Mouse (Mus musculus) cerebellum, adult 9-11 months (tissue): ENCODE data around the gene Dusp22.

Experiments used
- DNase-seq: peaks from one replicate; pipeline ENCODE4 v3.0.0; 2022

Gene Dusp22

DNA sequence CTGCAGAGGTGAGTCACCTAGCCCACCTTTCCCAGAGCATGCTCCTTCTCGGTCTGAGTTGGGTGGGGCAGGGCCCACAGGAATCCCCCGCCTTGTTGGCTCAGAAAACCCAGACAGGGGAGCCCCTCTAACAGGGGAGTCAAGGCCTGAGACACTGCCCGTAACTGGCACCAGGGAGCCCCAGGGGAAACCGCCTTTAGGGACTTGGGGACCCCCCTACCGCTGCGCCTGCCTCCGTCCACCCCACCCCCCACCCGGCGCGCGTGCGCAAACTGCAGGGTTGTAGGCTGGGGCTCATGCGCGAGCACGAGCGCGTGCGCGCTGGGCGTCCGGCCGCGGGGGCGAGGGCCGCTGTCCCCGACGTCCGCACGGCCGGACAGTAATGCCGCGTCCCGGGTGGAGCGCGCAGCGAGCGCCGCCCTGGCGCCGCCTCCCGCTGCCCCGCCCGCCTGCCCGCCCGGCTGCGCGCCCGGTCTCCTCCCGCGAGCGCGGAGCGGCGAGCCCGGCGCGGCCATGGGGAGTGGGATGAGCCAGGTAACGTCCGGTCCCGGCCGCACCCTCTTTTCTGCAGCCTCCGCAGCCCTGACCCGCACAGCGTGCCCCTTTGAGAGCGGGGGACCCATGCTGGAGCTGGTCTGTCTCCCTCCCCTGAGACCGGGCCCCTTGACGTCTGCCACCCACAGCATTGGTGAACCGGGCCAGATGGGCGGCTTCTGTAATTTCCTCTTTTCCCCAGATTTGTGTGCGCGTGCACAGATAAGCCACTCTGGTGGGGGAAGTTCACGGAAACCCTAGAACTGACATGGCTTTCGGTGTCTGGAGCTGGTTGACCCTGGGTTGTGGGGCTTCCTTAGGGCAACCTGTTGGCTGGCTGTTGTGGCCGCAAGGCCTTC lies at the start of gene Dusp22:
TSS of gene Dusp22 (plus strand) at position 387 of the 893 bp plus-strand sequence.
- peak; percentile 92 for DNase-seq

DNA sequence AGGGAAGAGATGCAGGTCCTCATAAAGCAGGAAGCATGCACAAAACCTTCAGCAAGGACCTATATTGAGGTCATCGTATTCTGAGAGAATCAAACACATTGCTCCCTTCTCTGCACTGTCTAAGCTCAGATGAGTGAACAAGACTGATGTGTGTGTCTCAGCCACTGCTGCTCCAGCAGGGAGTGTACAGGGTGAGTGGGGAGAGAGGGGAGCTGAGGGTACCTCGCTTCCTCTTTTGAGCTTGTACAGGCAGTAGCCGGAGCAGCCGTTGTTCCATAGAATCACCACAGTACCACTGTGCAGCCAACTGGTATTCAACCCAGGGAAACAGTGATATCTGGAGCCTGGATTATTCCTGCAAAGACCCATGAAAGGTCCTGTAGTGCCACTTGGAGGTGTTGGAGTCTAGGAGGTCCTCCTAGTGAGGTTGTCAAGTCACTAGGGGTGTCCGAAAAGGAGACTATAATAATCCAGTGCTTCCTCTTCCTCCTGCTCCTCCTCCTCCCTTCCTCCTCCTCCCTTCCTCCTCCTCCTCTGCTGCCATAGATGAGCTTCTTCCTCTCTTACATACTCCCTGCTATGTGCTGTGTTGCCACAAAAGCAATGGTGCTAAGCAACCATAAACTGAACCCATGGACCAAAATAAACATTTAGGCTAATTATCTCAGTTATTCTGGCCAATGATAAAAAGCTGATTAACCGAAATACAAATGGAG lies 47.6 kb upstream of the Dusp22 start:
- DNase-seq, result no peak

DNA sequence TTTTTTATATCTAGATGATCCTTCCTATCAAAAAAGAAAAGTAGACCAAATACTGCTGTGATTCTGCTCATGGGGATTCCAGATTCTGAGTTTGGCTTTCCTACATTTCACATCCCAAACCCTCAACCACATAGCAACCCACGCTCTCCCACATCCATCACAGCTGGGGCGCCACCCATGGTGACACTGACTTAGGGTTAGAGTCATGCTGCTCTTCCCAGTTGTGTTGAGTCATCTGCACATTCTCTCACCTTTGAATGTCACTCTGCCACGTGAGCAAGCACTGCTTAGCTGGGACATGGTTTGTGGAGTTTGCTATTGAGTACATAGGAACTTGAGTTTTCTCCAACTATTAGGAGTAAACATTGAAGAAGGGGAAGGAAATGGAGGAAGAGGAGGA lies 40.1 kb upstream of the Dusp22 start:
- DNase-seq, result no peak

DNA sequence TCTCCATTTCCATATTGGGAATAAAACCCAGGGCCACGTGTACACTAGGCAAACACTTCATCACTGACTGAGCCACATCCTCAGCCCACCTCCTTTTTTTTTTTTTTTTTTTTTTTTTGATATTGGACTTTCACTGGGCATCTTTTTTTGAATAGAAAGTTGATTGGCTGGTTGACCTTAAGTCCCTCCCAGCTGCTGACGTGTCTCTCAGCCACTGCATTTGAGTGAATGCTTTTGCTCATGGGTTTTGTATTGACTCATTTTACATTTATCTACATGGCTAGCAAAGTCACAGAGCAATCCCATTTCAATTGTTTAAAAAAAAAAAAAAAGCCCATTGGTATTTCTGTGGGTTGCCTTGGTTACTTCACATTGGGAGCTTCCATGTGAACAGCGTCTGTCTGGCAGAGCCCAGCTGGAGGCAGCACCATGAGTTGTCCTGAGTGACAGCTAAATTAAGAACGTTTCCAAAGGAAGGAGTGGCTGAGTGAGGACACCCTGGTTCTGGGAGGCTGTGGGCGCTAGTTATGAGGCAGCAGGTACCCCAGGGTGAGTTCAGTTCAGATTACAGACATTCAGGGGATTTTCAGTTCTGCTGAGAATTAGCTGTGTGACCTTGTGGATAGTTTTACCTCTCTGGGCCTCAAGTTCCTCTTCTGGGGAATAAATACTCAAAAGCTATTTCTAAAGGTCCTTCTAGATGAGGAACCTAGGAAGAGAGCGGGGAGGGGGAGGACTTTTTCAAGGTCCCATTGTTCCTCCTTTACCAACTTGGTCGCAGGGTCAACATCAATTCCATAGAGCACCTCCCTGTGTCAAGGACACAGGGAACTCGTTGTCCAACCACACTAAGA lies 31.4 kb upstream of the Dusp22 start:
- DNase-seq, result no peak

DNA sequence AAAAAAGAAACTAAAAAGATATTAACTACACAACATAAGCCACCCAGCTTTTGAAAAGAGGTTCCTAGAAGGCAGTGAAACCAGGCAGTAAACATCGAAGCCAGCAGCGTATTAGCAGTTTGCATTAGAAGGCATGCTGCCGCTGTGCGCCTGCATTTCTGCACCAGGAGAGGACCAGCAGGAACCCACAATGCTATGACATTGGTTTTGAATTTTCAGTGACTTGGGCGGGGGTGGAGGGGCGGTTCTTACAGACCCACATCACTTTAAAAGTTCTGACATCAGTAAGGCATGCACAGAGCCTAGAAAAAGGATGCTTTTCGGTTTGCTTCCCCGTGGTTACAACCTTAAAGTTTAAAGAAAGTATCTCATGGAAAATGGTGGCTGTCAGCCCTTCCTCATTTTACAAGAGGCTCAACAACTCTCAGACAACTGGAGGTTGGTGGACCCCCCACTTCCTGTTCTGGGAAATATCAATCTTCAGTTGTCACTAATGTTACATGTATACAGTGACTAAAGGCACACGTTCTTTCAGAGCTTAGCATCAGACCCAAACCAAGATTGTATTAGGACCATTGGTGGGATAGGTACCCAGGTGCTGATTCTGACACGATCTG lies 29.9 kb upstream of the Dusp22 start:
- DNase-seq, result no peak

DNA sequence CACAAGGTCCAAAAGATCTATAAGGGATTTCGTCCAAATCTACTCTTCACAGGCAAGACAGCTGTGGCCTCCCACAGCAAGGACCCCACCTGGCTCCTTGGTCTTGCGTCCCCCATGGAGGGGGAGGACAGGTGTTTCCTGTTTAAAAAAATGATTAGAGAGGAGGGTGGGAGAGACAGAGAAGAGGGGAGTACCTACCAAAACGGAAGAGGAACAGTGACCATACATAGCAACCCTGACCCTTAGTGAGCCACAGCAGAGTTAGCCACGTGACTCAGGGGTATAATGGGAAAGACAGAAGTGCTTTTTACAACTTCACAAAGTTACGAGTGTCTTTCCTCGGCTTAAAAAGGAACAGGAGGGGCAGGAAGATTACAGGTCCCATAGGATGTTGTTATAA lies 26.8 kb upstream of the Dusp22 start:
- no peak for DNase-seq

DNA sequence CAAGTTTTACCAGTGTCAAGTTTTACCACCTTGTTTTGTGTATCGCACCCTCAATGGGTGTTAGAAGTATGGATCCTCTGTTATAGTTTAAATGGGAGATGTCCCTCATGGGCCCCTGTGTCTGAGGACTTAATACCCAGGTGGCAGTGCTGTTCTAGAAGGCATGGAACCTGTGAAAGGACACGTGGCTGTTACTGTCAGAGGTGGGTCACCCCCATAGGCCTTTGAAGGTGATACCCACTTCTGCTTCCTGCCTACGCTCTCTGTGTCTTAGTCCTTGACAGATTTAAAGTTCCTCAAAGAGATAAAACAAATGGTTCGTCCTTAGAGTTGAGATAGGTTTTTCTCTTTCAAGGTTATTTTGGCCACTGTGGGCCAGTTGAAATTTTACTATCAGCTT lies 23.3 kb upstream of the Dusp22 start:
- no peak for DNase-seq

DNA sequence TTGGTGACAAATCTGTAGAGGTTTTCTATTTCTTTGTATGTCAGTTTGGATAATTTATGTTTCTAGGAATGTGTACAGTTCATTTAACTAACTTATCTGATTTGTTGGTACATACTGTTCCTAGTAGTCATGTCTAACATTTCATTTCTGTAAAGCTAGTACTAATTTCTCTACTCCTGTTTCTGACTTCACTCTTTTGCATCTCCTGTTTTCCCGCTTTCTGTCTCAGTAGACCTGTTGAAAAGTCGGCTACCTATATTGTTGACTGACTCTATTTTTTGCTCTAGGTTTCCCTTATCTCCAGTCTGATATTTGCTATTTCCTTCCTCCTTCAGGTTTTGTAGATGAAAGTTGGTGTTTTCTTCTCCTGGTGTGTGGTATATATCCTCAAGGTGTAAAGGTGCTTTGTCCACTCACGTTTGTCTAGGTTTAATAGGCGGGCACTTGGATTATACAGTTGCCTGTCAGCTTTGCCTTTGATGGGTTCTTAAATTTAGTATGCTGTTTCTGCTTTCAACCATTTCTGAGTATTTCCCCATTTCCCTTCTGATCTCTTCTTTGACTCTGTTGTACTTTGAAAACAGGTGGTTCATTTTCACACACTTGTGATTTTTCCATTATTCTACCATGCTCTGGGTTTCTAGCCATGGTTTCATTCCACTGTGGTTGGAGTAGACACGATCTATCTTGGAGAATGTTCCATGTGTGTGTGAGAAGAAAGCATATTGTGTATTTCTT lies 21.3 kb upstream of the Dusp22 start:
- DNase-seq, result no peak

DNA sequence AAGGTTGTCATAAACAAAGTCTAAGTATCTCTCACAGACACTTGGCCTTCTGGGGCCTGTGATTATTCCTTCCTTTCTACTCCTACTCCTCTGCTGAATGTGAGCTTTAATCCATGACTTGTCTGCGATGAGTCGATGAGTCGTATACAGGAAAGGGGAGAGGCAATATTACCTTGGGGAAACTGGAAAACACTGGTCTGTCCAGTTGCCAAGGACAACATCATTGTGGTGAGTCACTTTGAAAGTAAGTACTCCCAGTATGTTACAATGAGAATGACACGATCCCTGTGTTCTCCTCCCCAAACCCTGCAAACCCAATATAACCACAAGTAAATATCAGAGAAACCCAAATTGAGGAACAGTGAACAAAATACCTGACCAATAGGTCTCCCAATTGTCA lies 17.7 kb upstream of the Dusp22 start:
- no peak for DNase-seq

DNA sequence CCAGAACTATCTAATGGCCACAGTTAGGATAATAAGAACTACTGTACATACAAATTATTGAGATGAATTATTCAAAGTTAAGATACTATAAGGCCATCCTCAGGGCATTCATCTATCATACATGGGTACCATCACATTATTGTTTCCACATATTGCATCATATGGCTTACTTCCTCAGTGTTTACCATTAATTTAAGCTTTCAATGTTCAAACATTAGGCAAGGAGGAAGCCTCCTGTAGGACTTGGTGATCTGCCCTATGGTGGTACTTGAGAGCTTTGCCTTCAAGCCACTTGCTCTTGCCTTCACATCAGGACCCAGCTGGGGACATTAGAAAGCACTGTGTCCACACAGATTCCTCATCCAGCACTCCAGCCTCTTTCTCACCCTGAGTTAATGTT lies 11.3 kb upstream of the Dusp22 start:
- no peak for DNase-seq

DNA sequence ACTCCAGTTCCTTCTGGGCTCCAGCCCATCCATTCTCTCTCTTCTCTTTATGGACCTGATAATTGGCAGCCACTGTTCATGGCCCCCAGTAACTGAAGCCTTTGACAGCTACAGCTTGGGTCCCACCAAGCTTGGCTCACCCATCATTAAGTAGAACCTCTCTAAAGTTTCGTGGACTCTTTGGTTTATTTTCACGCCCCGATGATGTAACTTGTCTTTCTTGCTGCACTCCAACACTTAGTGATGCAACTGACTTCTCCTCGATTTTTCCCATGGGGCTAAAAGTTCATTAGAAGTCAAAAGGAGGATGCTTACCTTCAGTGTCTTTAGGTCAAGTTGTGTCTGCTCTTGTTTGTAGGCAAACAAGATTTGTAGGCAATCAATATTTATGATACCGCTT lies 10.6 kb upstream of the Dusp22 start:
- no peak for DNase-seq

DNA sequence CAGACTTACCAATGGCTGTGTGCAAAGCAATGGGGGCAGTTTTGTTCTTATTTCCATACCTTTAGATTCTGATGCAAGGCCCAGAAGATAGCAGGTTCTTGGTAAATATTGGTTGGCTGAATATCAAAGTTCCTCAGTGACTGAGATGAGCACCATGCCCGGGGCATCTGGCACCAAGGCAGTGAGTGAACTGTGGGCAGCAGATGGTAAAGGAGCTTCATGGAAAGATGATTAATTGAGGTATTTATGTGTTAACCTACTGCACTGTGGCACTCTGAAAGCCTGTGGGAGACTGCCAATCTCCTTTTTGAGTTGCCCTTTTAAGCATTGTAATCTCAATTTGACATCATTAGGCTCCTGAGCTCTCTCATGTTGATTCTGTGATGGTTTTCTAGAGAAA lies 9.1 kb upstream of the Dusp22 start:
- DNase-seq, result peak; percentile 8

DNA sequence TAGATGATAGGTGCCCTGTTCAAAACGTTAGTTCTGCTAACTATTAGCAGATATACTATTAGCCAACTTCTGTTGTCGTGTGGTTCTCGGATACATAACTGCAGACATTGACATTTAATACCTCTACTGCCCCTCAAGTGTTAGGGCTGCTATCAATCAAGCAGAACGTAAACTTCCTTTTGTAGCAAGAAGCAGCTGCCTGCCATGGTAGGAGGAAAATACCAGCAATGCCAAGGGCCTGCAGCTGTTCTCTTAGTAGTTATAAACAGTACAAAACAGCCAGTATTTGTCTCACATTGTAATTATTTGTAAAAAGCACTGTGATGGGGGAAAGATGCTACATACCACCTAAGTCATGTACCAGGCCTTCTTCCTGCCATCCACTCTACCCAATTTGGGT lies 6.7 kb upstream of the Dusp22 start:
- no peak for DNase-seq

DNA sequence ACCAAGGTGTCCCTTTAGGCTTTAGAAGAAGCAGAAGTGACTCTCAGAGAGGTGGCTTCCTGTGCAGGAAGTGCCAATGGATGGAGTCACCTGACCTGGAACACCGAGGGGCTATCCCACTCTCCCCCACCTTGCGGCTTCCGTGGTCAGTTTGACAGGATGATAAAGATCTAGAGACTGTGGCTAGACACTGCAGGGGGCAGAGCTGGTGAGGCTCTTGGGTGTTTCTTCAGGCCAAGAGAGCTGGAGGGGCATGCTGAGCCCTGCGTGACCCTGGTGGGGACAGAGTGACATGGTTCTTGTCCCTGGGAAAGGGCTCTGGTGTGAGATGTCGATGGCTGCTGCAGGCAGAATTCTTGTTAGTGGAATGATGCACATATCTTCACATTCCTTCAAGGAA lies 5.3 kb upstream of the Dusp22 start:
- no peak for DNase-seq

DNA sequence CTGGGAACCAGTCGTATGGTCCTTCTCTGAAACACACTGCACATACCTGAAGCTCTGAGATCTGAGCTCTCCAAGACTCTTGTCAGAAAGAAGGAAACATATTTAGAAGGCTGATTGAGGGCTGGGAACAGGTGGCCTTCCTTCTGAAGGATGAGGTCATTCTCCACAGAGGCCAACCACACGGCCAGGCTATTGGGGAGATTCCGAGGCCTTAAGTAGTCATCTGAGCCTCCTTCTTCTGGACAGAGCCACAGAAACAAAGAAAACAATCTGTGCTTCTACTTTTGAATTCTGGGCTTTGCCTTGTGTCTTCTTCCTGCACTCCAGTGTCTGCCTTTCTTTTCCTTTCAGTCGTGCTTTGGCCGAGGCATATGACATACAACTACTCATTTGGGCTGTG lies 2.9 kb upstream of the Dusp22 start:
- no peak for DNase-seq

DNA sequence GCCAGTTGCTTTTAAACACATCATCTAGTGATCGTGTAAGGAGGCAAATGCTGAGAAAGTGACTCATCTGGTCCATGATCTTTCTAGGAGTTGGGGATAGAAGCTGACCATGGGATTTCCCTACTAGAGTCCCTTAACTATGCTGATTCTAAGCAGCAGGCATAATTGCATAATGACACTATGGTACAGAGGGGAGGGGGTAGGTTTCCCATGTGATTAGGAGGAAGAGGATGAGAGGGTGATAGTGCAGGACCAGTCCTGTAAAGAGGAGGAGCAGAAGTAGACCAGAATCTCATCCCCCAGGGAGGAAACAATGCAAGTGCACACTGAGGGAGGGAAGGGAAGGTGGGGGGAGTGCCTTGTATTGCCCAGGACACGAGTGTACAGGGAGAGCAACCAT lies 2.0 kb upstream of the Dusp22 start:
- DNase-seq, result no peak

DNA sequence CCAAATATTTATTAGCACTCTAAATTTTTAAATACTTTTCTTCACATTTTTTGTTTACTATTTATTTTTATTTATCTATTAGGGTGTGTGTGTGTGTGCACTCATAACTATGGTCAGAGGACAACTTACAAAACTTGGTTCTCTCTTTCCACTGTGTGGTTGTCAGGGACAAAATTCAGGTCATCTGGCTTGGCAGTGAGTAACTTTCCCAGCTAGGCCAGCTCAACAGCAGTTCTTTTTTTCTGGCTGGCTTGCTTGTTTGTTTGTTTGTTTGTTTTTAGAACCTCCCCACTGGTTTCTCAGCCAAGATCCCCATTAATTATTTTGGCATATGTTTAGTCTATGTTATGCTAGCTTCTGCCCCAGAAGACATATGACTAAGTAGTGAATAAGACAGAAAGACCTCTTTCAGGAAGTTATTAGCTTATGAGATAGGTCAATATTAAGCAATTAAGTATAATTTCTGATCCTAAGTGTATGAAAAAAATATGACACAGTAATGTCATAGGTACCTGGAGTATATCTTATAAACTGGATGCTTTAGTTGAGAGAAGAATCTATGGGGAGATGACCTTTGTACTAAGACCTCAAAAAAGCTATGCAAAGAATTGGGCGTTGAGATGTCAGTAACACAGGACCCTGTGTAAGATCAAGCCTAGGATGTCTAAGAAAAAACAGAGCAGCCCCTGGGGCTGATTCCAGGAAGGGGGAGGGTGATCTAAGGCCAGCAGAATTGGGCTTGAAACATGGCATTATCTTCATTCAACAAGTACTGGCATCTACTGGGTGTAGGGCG lies 1.4 kb upstream of the Dusp22 start:
- peak; percentile 23 for DNase-seq

DNA sequence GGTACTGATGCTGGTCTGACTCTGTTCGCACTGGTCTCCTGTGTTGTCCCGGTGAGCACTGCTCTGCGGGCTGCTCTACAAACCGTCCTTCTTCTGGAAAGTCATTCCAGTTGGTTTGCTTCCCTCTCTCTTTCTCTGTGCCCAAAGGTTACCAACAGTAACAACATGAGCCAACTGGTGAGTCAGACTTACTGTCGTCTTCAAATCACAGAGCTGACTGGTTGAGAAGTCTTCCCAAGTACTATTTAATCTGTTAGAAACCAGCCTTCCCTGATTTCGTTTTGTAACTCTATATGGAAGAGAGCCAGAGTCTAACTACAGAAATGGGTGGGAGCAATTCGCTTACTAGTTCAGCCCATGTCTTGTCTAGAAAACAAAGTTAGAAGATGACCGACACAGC lies 5.5 kb downstream of the Dusp22 start:
- DNase-seq, result no peak

DNA sequence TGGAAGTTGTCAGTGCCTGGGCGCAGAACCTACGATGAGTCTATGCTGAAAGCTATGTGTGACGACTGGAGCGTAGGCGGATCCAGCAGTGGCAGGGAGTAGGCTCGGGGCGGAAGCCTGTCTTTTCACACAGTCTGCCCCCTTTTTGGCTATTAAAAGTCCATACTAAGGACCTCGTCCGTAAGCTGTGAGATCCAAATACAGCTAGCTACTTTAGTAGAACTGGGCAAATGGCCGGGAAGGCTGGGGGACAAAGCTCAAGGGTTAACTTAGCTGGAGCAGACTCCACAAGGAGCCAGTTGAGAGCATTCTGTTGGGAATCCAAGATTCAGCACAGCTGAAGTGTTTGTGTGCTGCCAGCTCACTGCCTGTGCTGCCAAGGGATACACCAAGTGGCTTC lies 6.7 kb downstream of the Dusp22 start:
- DNase-seq, result peak; percentile 17

DNA sequence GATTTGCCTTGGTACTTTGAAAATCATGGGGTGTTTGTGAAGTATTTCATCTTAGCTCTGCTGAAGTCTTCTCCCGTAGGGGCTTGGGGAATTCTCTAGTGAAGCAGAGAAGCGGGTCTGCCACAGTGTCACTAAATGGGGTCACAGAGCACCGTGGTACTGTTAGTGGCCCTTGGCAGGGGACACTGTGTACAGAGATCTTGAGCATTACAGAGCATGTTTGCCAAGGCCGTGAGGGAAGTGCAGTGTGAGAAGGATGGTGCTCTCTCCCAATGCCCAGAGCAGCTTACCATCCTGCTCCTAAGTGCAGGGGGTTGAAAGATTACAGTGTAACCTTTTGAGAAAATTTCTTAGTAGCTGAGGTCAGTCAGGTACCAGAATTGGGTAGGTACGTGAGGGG lies 8.5 kb downstream of the Dusp22 start:
- no peak for DNase-seq

DNA sequence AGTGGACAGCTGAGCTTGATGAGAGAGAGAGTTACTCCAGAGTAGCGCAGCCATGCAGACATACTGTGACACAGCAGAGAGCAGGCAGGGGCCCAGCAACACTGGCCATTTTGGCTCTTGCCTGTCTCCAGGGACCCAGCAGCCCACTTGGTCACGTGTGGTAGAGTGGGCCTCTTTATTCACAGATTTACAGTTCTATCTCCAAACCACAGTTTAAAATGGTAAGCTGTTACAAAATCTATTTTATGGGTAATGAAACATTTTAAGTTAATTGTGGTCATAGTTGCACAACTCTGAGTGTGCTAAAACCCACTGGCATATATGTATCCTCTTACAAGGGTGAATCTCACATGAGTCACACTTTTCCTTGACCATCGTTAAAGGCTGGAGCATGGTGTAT lies 9.5 kb downstream of the Dusp22 start:
- no peak for DNase-seq
